Mouse (Mus musculus): ENCODE data around the gene Rps28. TPM values are rescaled to one million over a fixed set of nuclear protein-coding genes. Genes with fewer than 3 reads are reported as not detected.

Gene Rps28
- polyA plus RNA-seq, 1 experiment from 2014 or later, result 625 TPM

Other genes with a start within 250 kb of the Rps28 start
- 52.2 and 59.8 TPM in 2 replicates for gene Zfp414, start 195.5 kb downstream of the Rps28 start, polyA plus RNA-seq (2015; fragmentation: Nextera tagmentation; extraction: Ambion mirVana)
- gene Pram1, start 186.5 kb downstream of the Rps28 start, polyA plus RNA-seq (2015; fragmentation: Nextera tagmentation; extraction: Ambion mirVana), result 0.36 and 0.80 TPM in 2 replicates
- 227 and 230 TPM in 2 replicates for gene Hnrnpm, start 137.7 kb downstream of the Rps28 start, polyA plus RNA-seq (2015; fragmentation: Nextera tagmentation; extraction: Ambion mirVana)
- gene March2, start 105.9 kb downstream of the Rps28 start, polyA plus RNA-seq (2015; fragmentation: Nextera tagmentation; extraction: Ambion mirVana), result 68.2 and 74.9 TPM in 2 replicates
- 455 and 504 TPM in 2 replicates for gene Rab11b, start 64.0 kb downstream of the Rps28 start, polyA plus RNA-seq (2015; fragmentation: Nextera tagmentation; extraction: Ambion mirVana)
- 22.8 and 24.5 TPM in 2 replicates for gene Angptl4, start 42.7 kb downstream of the Rps28 start, polyA plus RNA-seq (2015; fragmentation: Nextera tagmentation; extraction: Ambion mirVana)
- gene Kank3, start 14.0 kb downstream of the Rps28 start, polyA plus RNA-seq (2015; fragmentation: Nextera tagmentation; extraction: Ambion mirVana), result 36.2 and 40.3 TPM in 2 replicates
- gene Ndufa7, start within 50 bp of the Rps28 start, polyA plus RNA-seq (2015; fragmentation: Nextera tagmentation; extraction: Ambion mirVana), result 558 and 559 TPM in 2 replicates
- 52.7 and 57.4 TPM in 2 replicates for gene Cd320, start 18.5 kb upstream of the Rps28 start, polyA plus RNA-seq (2015; fragmentation: Nextera tagmentation; extraction: Ambion mirVana)
- not detected in 2 replicates for gene Gm7029, start 49.3 kb upstream of the Rps28 start, polyA plus RNA-seq (2015; fragmentation: Nextera tagmentation; extraction: Ambion mirVana)
- gene Kifc1, start 66.1 kb upstream of the Rps28 start, polyA plus RNA-seq (2015; fragmentation: Nextera tagmentation; extraction: Ambion mirVana), result 1.2 and 2.5 TPM in 2 replicates
- gene Platr17, start 80.6 kb upstream of the Rps28 start, polyA plus RNA-seq (2015; fragmentation: Nextera tagmentation; extraction: Ambion mirVana), result 0.43 TPM in 1 of 2 replicates, not detected in the other
- 51.0 TPM in 2 replicates for gene Daxx, start 84.9 kb upstream of the Rps28 start, polyA plus RNA-seq (2015; fragmentation: Nextera tagmentation; extraction: Ambion mirVana)
- gene Tapbp, start 91.3 kb upstream of the Rps28 start, polyA plus RNA-seq (2015; fragmentation: Nextera tagmentation; extraction: Ambion mirVana), result 30.4 and 31.1 TPM in 2 replicates
- 17.3 and 17.7 TPM in 2 replicates for gene Zbtb22, start 91.3 kb upstream of the Rps28 start, polyA plus RNA-seq (2015; fragmentation: Nextera tagmentation; extraction: Ambion mirVana)
- gene Rgl2, start 105.0 kb upstream of the Rps28 start, polyA plus RNA-seq (2015; fragmentation: Nextera tagmentation; extraction: Ambion mirVana), result 59.5 and 64.7 TPM in 2 replicates
- gene Pfdn6, start 115.8 kb upstream of the Rps28 start, polyA plus RNA-seq (2015; fragmentation: Nextera tagmentation; extraction: Ambion mirVana), result 178 and 182 TPM in 2 replicates
- 26.9 and 27.6 TPM in 2 replicates for gene Wdr46, start 116.1 kb upstream of the Rps28 start, polyA plus RNA-seq (2015; fragmentation: Nextera tagmentation; extraction: Ambion mirVana)
- 10.8 and 11.7 TPM in 2 replicates for gene B3galt4, start 126.9 kb upstream of the Rps28 start, polyA plus RNA-seq (2015; fragmentation: Nextera tagmentation; extraction: Ambion mirVana)
- 63.5 and 67.5 TPM in 2 replicates for gene Vps52, start 131.2 kb upstream of the Rps28 start, polyA plus RNA-seq (2015; fragmentation: Nextera tagmentation; extraction: Ambion mirVana)
- 912 and 939 TPM in 2 replicates for gene Rps18, start 131.4 kb upstream of the Rps28 start, polyA plus RNA-seq (2015; fragmentation: Nextera tagmentation; extraction: Ambion mirVana)
- gene H2-K1, start 175.8 kb upstream of the Rps28 start, polyA plus RNA-seq (2015; fragmentation: Nextera tagmentation; extraction: Ambion mirVana), result 11.9 and 13.3 TPM in 2 replicates
- gene Ring1, start 200.1 kb upstream of the Rps28 start, polyA plus RNA-seq (2015; fragmentation: Nextera tagmentation; extraction: Ambion mirVana), result 19.3 and 22.4 TPM in 2 replicates
- 61.7 and 65.0 TPM in 2 replicates for gene H2-Ke6, start 203.5 kb upstream of the Rps28 start, polyA plus RNA-seq (2015; fragmentation: Nextera tagmentation; extraction: Ambion mirVana)
- 158 and 161 TPM in 2 replicates for gene Slc39a7, start 207.1 kb upstream of the Rps28 start, polyA plus RNA-seq (2015; fragmentation: Nextera tagmentation; extraction: Ambion mirVana)
- gene Rxrb, start 207.2 kb upstream of the Rps28 start, polyA plus RNA-seq (2015; fragmentation: Nextera tagmentation; extraction: Ambion mirVana), result 57.4 and 57.5 TPM in 2 replicates
- gene Col11a2, start 214.9 kb upstream of the Rps28 start, polyA plus RNA-seq (2015; fragmentation: Nextera tagmentation; extraction: Ambion mirVana), result 4.5 and 4.7 TPM in 2 replicates